Mouse (Mus musculus) kidney, embryonic 14.5 days (tissue): ENCODE data around the gene Klre1. TPM values are rescaled to one million over a fixed set of nuclear protein-coding genes. Genes with fewer than 3 reads are reported as not detected.

Source experiments
- ATAC-seq: fragments of 200-750 bp; cut with Nextera tagmentation; 2 replicates; pipeline ENCODE4 v1.8.0; 2017; ENCODE audit warnings: moderate number of reproducible peaks, mild to moderate bottlenecking, moderate TSS enrichment, moderate library complexity; ENCODE audit not compliant: low FRiP score, low TSS enrichment
- H3K27ac ChIP-seq: fragments of 300-500 bp; sonication (generic); 2 replicates; pipeline ENCODE4 v1.5.1; 2014; ENCODE audit warnings: low read depth, mild to moderate bottlenecking, low read length, moderate library complexity, mixed read lengths
- H3K27me3 ChIP-seq: fragments of 300-500 bp; sonication (generic); 2 replicates; pipeline ENCODE4 v1.6.1; 2014; ENCODE audit warnings: mild to moderate bottlenecking, low read length; ENCODE audit not compliant: control insufficient read depth, insufficient read depth
- H3K36me3 ChIP-seq: fragments of 300-500 bp; sonication (generic); 2 replicates; pipeline ENCODE4 v1.6.1; 2014; ENCODE audit warnings: low read length, mixed read lengths; ENCODE audit not compliant: control insufficient read depth, insufficient read depth
- H3K4me1 ChIP-seq: fragments of 300-500 bp; sonication (generic); 2 replicates; pipeline ENCODE4 v1.6.1; 2014; ENCODE audit warnings: low read length, mixed read lengths; ENCODE audit not compliant: control insufficient read depth, insufficient read depth
- H3K4me2 ChIP-seq: fragments of 300-500 bp; sonication (generic); replicated peaks from 2 replicates; pipeline ENCODE4 v1.6.1; 2014; ENCODE audit warnings: low read depth, mild to moderate bottlenecking, low read length
- H3K4me3 ChIP-seq: fragments of 300-500 bp; sonication (generic); 2 replicates; pipeline ENCODE4 v1.5.1; 2014; ENCODE audit warnings: mild to moderate bottlenecking, low read length
- H3K9ac ChIP-seq: fragments of 300-500 bp; sonication (generic); 2 replicates; pipeline ENCODE4 v1.6.1; 2014; ENCODE audit warnings: low read depth, mild to moderate bottlenecking, low read length, moderate library complexity
- H3K9me3 ChIP-seq: fragments of 300-500 bp; sonication (generic); 2 replicates; pipeline ENCODE4 v1.6.1; 2016; ENCODE audit warnings: low read length; ENCODE audit not compliant: control insufficient read depth
- WGBS: fragments of 180-500 bp; shearing (Covaris S2); extraction: QIAGEN DNeasy Blood & Tissue Kit; methylation state at CpG from one replicate; pipeline ENCODE4 v1.1.7; 2014; 5-methylcytosine and 5-hydroxymethylcytosine counted together
- polyA plus RNA-seq: library from polyadenylated mRNA; unstranded; fragments of >200 nt; fragmentation: Nextera tagmentation; extraction: Ambion mirVana; gene quantifications from 2 replicates; pipeline ENCODE4 v1.2.1, GENCODE M21; 2014

Gene Klre1
- polyA plus RNA-seq, 1 experiment from 2014 or later = not detected

- Histone ChIP-seq H3K4me3 (no peak overlapping the region), H3K4me1 (0 out of 2 replicates have a peak, but pooled peaks cover 4% of the 10 kb centered on the region), H3K9ac (no peak overlapping the region), H3K27ac (no peak overlapping the region), H3K36me3 (no peaks in the 10 kb centered on the region), H3K9me3 (no peaks in the 10 kb centered on the region), H3K27me3 (no peaks in the 10 kb centered on the region), H3K4me2 (no peak overlapping the region)
- WGBS = 56% methylated on average over 4 of the region's 4 CpGs
- ATAC-seq = no peak; the same call in 1 of the 2 replicates
Measured at GRCm38 (mm10) chr6:129559641-129560027, 18.1 kb upstream of the Klre1 start.

DNA sequence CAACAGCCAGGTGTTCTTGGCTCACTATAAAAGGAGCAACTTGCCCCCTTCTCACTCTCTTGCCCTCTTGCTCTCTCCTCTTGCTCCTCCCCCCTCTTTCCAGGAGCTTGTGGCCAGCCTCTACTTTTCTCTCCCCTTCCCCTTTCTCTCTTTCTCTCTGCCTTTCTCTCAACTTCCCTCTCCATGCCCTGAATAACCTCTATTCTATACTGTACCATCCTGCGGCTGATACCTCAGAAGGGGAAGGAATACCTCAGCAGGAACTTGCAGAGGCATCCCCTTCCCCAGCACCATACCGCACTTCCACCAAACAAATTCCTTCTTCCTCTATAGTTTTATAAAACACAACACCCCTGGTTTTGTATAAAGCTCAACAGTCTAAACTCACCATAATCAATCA, 12.4 kb upstream of the Klre1 start:
- no peaks in the 10 kb centered on the region for H3K27me3 ChIP-seq
- no peaks in the 10 kb centered on the region for H3K36me3 ChIP-seq
- H3K9me3 ChIP-seq = no peaks in the 10 kb centered on the region
- no peaks in the 10 kb centered on the region for H3K4me1 ChIP-seq
- H3K27ac ChIP-seq = no peak overlapping the region
- H3K4me2 ChIP-seq = no peak overlapping the region
- no peak for ATAC-seq
- 85% methylated on average over 2 of the region's 2 CpGs for WGBS
- H3K4me3 ChIP-seq = no peak overlapping the region
- no peak overlapping the region for H3K9ac ChIP-seq

GRCm38 (mm10) chr6:129575315-129575714, 2.4 kb upstream of the Klre1 start:
- no peak for ATAC-seq
- WGBS = 22% methylated on average over 2 of the region's 2 CpGs
- no peak overlapping the region for H3K4me2 ChIP-seq
- H3K27ac ChIP-seq = no peak overlapping the region
- H3K9me3 ChIP-seq = no peaks in the 10 kb centered on the region
- no peak overlapping the region for H3K4me3 ChIP-seq
- no peaks in the 10 kb centered on the region for H3K27me3 ChIP-seq
- no peak overlapping the region for H3K9ac ChIP-seq
- H3K4me1 ChIP-seq = no peaks in the 10 kb centered on the region
- H3K36me3 ChIP-seq = no peaks in the 10 kb centered on the region

GRCm38 (mm10) chr6:129581274-129581673, 3.6 kb downstream of the Klre1 start:
- WGBS = 58% methylated on average over 4 of the region's 4 CpGs
- Histone ChIP-seq H3K4me2 (no peak overlapping the region), H3K9me3 (no peaks in the 10 kb centered on the region), H3K4me3 (no peak overlapping the region), H3K4me1 (no peaks in the 10 kb centered on the region), H3K9ac (no peak overlapping the region), H3K36me3 (no peaks in the 10 kb centered on the region), H3K27me3 (no peaks in the 10 kb centered on the region), H3K27ac (no peak overlapping the region)
- no peak for ATAC-seq

DNA sequence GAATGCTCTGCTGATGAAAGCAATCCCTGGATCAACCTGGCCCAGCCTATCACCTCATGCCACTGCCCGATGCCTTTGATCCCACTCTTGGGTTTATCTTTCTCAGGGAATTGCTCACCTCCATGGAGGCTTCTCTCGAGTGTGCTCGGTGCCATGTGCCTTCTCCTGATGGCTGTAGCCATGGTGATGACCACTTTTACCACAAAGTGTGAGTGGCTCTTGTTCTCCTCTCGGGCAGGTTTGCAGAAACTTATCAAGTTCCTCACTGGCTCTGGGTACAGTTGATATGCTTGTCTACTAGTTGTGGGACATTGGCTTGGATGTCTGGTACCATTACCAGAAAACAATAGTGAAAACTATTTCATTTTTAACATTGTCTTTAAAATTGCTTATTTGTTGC, 4.2 kb downstream of the Klre1 start:
- 81% methylated on average over 4 of the region's 4 CpGs for WGBS
- no peak overlapping the region for H3K4me3 ChIP-seq
- ATAC-seq = no peak
- no peak overlapping the region for H3K4me2 ChIP-seq
- no peaks in the 10 kb centered on the region for H3K36me3 ChIP-seq
- H3K9me3 ChIP-seq = no peaks in the 10 kb centered on the region
- no peaks in the 10 kb centered on the region for H3K4me1 ChIP-seq
- no peak overlapping the region for H3K27ac ChIP-seq
- no peak overlapping the region for H3K9ac ChIP-seq
- H3K27me3 ChIP-seq = no peaks in the 10 kb centered on the region

DNA sequence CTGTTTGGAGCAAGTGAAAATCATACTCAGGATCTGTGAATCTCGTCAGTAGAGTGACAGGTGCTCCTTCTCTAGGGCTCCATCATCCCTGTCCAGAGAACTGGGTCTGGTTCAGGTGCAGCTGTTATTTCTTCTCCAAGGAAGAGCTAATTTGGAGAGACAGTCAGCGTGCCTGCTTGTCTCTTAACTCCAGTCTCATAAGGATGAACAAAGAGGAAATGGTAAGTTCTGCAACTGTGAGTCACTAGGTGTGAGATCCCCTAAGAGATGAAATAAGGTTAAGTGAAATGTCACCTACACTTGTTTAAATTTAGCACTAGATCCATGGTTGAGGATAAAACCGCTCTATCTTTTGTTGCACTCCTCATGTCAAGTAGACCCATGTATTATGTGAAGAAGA, 5.3 kb downstream of the Klre1 start:
- 80% methylated on average over 3 of the region's 3 CpGs for WGBS
- no peak for ATAC-seq
- H3K4me3 ChIP-seq = no peak overlapping the region
- no peak overlapping the region for H3K27ac ChIP-seq
- H3K36me3 ChIP-seq = no peaks in the 10 kb centered on the region
- H3K9ac ChIP-seq = no peak overlapping the region
- no peaks in the 10 kb centered on the region for H3K9me3 ChIP-seq
- H3K27me3 ChIP-seq = no peaks in the 10 kb centered on the region
- no peaks in the 10 kb centered on the region for H3K4me1 ChIP-seq
- no peak overlapping the region for H3K4me2 ChIP-seq

DNA sequence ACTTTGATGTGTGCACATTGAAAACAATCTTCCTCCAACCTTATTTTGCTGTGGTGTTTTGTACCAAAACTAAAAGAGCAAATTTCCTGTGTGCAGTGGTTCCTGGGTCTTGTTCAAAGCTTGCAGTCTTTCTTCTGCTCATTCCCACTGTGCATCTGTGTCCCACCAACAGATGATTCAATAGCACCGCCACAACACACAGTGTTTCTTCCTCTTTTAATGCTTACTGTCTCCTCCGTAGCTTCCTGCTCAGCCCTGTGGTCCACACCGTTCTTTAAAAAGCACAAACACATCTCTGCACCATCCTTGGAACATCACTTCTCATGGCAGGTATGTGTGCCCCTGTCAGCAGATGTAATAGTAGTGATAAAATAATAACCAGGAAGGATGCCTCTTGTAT, 13.8 kb downstream of the Klre1 start, which contains the start of gene Klrd1:
Klrd1 (plus strand) TSS at position 275 of the 400 bp plus-strand sequence.
- no peak within 1 kb of the TSS for H3K9ac ChIP-seq
- no peaks in the 10 kb centered on the region for H3K27me3 ChIP-seq
- H3K4me3 ChIP-seq = no peak within 1 kb of the TSS
- no peak within 1 kb of the TSS for H3K4me2 ChIP-seq
- no peaks in the 10 kb centered on the region for H3K9me3 ChIP-seq
- no peaks in the 10 kb centered on the region for H3K4me1 ChIP-seq
- no peak within 1 kb of the TSS for H3K27ac ChIP-seq
- H3K36me3 ChIP-seq = no peaks in the 10 kb centered on the region
- 80% methylated on average over 3 of the region's 3 CpGs for WGBS
- ATAC-seq = no peak

GRCm38 (mm10) chr6:129608372-129608771, 30.7 kb downstream of the Klre1 start:
- H3K4me1 ChIP-seq = no peaks in the 10 kb centered on the region
- H3K9ac ChIP-seq = no peak overlapping the region
- no peak overlapping the region for H3K4me3 ChIP-seq

GRCm38 (mm10) chr6:129623735-129624134, 46.0 kb downstream of the Klre1 start, which contains the start of gene Klrk1:
Klrk1 (minus strand) TSS chr6:129623864.
- Histone ChIP-seq H3K36me3 (no peaks in the 10 kb centered on the region), H3K27me3 (no peaks in the 10 kb centered on the region), H3K27ac (no peak within 1 kb of the TSS), H3K4me1 (no peaks in the 10 kb centered on the region), H3K9ac (no peak within 1 kb of the TSS), H3K9me3 (no peaks in the 10 kb centered on the region), H3K4me2 (no peak within 1 kb of the TSS), H3K4me3 (no peak within 1 kb of the TSS)
- 82% methylated on average over 4 of the region's 4 CpGs for WGBS
- ATAC-seq = no peak

More at GRCm38 (mm10) chr6:129608372-129608771, 30.7 kb downstream of the Klre1 start:
- no peaks in the 10 kb centered on the region for H3K27me3 ChIP-seq
- no peaks in the 10 kb centered on the region for H3K9me3 ChIP-seq
- no peaks in the 10 kb centered on the region for H3K36me3 ChIP-seq
- no peak overlapping the region for H3K4me2 ChIP-seq
- ATAC-seq = no peak
- no peak overlapping the region for H3K27ac ChIP-seq
